Mouse (Mus musculus) cerebellum, adult 2 months (tissue): ENCODE results near the gene Cacna1s.

Experiments used
- CTCF ChIP-seq: fragments of 200-500 bp; IDR thresholded peaks from 2 replicates; pipeline ENCODE4 v1.5.1; 2011; ENCODE audit warnings: low read depth, mild to moderate bottlenecking, control low read depth, low read length, moderate library complexity, borderline replicate concordance; ENCODE audit not compliant: insufficient read depth
- POLR2A ChIP-seq: fragments of 200-500 bp; IDR thresholded peaks from 2 replicates; pipeline ENCODE4 v1.6.1; 2011; ENCODE audit warnings: low read length, control low read depth, borderline replicate concordance; ENCODE audit not compliant: insufficient read depth

DNA sequence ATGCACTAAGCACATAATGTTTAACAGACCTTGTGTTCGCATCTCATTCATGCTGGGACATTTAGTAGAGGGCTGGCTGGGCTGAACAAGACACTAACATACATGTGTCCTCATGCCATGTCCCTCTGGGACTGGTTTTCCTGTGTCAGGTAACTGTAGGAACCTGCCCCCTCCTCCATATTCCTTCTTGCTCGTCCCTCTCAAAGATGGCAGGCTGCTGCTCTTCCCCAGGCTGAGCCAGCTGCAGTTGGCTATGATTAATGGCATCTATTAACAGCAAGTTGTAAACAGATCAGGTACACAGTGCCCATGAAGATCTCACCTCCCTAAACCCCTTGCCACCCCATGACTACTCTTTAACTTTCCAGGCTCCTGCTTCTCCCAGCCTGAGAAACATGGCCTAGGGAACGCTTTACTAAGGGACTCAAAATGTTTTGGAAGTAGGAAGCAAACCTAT lies 46.2 kb upstream of the Cacna1s start, which contains the start of gene Igfn1:
- TF ChIP-seq POLR2A: no peak
- TF ChIP-seq CTCF: no peak
